Mouse (Mus musculus) spleen, adult 2 months (tissue): ENCODE measurements around the gene Pakap. TPM values are rescaled to one million over a fixed set of nuclear protein-coding genes. Genes with fewer than 3 reads are reported as not detected.

Source experiments
- DNase-seq, 2 experiments: peaks; one replicate each; pipeline versions ENCODE4 v3.0.0 to v3.0.0-alpha.2; 2012 to 2021; ENCODE audit warnings: low spot score in 2 of 2, low read depth in 1 of 2
- H3K27ac ChIP-seq: fragments of 200-500 bp; 2 replicates; pipeline ENCODE4 v1.5.1; 2012; ENCODE audit warnings: low read length, inconsistent platforms; ENCODE audit not compliant: insufficient read depth
- H3K27me3 ChIP-seq: fragments of 200-500 bp; 2 replicates; pipeline ENCODE4 v1.6.1; 2012; ENCODE audit warnings: mild to moderate bottlenecking, moderate library complexity, low read length, inconsistent platforms; ENCODE audit not compliant: control insufficient read depth, insufficient read depth
- H3K36me3 ChIP-seq: fragments of 200-500 bp; 2 replicates; pipeline ENCODE4 v1.6.1; 2012; ENCODE audit warnings: mild to moderate bottlenecking, low read length, inconsistent platforms; ENCODE audit not compliant: control insufficient read depth, insufficient read depth
- H3K4me1 ChIP-seq: fragments of 200-500 bp; 2 replicates; pipeline ENCODE4 v1.6.1; 2011; ENCODE audit warnings: inconsistent platforms; ENCODE audit not compliant: control insufficient read depth, insufficient read depth, insufficient read length
- H3K4me3 ChIP-seq: fragments of 200-500 bp; 2 replicates; pipeline ENCODE4 v1.5.1; 2011; ENCODE audit warnings: mild to moderate bottlenecking, inconsistent platforms; ENCODE audit not compliant: insufficient read depth, insufficient read length; ENCODE audit errors: extremely low read depth
- CTCF ChIP-seq: fragments of 200-500 bp; IDR thresholded peaks from 2 replicates; pipeline ENCODE4 v1.5.1; 2011; ENCODE audit warnings: mild to moderate bottlenecking, inconsistent platforms; ENCODE audit not compliant: insufficient read depth, insufficient read length, insufficient replicate concordance; ENCODE audit errors: extremely low read depth
- POLR2A ChIP-seq: fragments of 200-500 bp; IDR thresholded peaks from 2 replicates; pipeline ENCODE4 v1.6.1; 2011; ENCODE audit warnings: low read depth, low read length, inconsistent platforms
- WGBS: fragments of 180-500 bp; shearing (Covaris S2); methylation state at CpG from one replicate; pipeline ENCODE4 v1.1.7; 2018; 5-methylcytosine and 5-hydroxymethylcytosine counted together
- polyA plus RNA-seq: library from polyadenylated mRNA; depleted of rRNA; stranded (reverse); fragments of >200 nt; gene quantifications from 2 replicates; pipeline ENCODE4 v1.2.3, GENCODE M21; 2012

Gene Pakap
- polyA plus RNA-seq, 1 experiment, result 0.29 TPM

DNA sequence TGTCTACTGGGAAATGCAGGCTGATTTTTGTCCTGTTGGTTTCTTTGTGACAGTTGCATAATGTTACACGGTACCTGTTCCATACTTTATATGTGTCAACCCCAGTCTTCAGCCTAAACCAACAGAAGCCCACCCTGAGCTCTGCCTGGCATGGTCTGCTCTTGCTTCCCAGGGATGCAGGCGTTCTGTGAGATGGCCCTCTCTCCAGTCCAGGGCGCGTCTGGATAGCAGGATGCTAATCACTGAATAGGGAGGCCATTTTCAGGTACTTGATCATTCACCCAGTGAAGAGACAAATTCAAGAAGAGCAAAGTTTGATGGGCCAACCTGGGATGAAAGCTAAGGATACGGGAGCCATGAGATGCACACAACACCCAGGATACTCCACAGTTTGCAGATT lies 311.2 kb downstream of the Pakap start:
- 89% methylated on average over 5 of the region's 5 CpGs for WGBS
- no peaks in the 10 kb centered on the region for H3K36me3 ChIP-seq
- no peak overlapping the region for H3K4me3 ChIP-seq
- DNase-seq, result no peak
- TF ChIP-seq CTCF, result no peak
- no peak for TF ChIP-seq POLR2A
- no peak overlapping the region for H3K27ac ChIP-seq
- peaks cover 11% of the 10 kb centered on the region for H3K4me1 ChIP-seq
- no peaks in the 10 kb centered on the region for H3K27me3 ChIP-seq

DNA sequence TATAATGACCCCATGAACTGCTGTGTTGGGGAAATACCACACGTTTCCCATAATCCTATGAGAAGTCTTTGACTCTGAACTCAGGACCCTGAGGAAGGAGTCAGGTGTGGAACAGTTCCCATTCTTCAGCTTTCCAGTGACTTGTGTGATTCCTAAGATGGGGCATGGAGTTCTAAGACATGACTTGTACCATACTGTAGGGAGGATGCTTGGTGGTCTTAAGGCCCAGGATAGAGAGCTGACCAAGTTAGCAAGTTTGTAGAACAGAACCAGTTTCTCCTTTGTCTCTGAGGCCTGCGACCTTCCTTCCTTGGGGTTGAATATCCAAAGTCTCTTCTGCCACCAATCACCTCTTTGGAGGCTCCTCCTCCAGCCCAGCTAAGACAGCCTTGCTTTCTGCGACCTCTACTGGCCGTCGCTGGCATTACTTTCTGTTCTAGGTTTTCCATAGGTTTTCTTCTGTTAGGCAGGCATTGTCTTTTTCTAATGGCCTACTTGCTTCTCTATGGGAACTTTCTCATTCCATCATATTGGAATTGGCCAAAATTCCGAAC lies 311.9 kb downstream of the Pakap start:
- Histone ChIP-seq H3K27me3 (no peaks in the 10 kb centered on the region), H3K27ac (no peak overlapping the region), H3K4me3 (no peak overlapping the region), H3K36me3 (no peaks in the 10 kb centered on the region), H3K4me1 (peaks cover 14% of the 10 kb centered on the region)
- TF ChIP-seq CTCF (peak; percentile 90; the same call in 1 of the 2 replicates), POLR2A (no peak)
- peak; percentile 52 to 79 for DNase-seq
- WGBS, result 12% methylated on average over 6 of the region's 6 CpGs

DNA sequence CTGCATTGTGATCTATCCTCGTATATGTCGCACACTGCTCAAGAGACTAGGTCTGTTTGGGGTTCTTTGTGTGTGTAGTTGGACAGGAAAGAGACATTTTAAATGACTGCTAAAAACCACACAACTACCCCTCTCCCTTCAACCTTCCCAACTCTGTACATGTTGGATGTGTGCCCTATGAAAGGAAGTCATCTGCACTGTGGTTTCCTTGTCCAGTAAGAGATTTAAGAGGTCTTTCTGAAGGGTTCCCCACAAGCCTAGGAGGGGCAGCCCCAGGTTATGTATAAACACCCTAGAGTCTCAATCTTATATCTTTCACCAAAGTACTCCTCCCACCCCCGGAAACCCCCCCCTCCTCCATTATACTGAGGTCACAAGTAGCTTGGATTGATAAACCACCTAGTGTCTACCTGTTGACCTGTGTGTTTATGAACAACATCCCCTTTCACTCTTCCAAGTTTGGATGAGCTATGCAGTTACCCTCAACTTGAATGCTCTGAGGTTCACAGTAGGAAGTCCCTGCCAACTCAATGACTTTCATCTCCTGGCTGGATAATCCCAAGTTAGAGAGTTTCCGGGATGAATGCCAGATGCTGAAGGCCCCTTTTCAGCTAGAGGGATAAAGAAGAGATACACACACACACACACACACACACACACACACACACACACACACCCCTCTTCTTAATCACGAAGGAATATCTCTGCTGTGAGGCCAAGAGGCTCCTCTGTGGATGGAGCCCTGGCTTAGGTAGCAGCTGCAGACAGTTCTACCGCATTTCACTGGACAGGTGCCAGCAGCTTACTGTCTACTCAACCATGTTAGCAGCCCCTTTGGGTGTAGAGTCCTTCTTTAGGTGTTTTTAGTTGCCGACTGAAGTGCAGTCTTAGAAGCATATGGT lies 315.8 kb downstream of the Pakap start:
- no peak for TF ChIP-seq CTCF
- TF ChIP-seq POLR2A, result no peak
- Histone ChIP-seq H3K27ac (no peak overlapping the region), H3K4me3 (no peak overlapping the region), H3K36me3 (no peaks in the 10 kb centered on the region), H3K27me3 (no peaks in the 10 kb centered on the region), H3K4me1 (peaks cover 15% of the 10 kb centered on the region; the same call in 1 of the 2 replicates)
- no peak for DNase-seq
- 27% methylated on average over 7 of the region's 7 CpGs for WGBS

DNA sequence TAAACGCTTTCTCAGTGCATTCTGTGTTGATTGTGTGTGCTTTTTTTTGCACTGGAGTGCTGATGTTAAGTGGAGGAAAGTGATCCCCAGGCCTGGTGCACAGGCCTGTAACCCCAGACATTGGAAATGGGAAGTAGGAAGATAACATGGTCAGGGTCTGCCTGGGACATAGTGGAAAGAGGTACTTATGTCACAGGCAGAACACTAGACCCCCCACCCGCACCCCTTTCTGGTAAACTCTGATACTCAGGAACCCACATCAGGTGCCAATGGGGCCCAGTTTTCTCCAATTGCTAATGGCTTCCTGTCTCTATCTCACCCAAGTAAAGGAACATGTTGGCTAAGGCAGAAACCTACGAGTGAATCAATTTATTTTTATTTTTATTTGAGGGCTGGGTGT lies 316.5 kb downstream of the Pakap start:
- Histone ChIP-seq H3K4me3 (no peak overlapping the region), H3K27ac (no peak overlapping the region), H3K27me3 (no peaks in the 10 kb centered on the region), H3K4me1 (peaks cover 15% of the 10 kb centered on the region; the same call in 1 of the 2 replicates), H3K36me3 (no peaks in the 10 kb centered on the region)
- WGBS, result 52% methylated on average over 3 of the region's 3 CpGs
- TF ChIP-seq CTCF (no peak), POLR2A (no peak)
- DNase-seq, result no peak

GRCm38 (mm10) chr4:57885186-57885585 lies 317.2 kb downstream of the Pakap start:
- DNase-seq, result no peak
- H3K4me3 ChIP-seq, result no peak overlapping the region
- H3K27me3 ChIP-seq, result no peaks in the 10 kb centered on the region
- no peak overlapping the region for H3K27ac ChIP-seq
- WGBS, result 74% methylated on average over 2 of the region's 2 CpGs
- no peak for TF ChIP-seq POLR2A
- no peaks in the 10 kb centered on the region for H3K36me3 ChIP-seq
- peaks cover 15% of the 10 kb centered on the region; the same call in 1 of the 2 replicates for H3K4me1 ChIP-seq

- H3K27me3 ChIP-seq, result no peaks in the 10 kb centered on the region
- WGBS, result 33% methylated on average over 11 of the region's 11 CpGs
- TF ChIP-seq CTCF (no peak), POLR2A (no peak)
- H3K4me3 ChIP-seq, result no peak overlapping the region
- H3K27ac ChIP-seq, result no peak overlapping the region
- H3K36me3 ChIP-seq, result no peaks in the 10 kb centered on the region
- DNase-seq, result no peak
- H3K4me1 ChIP-seq, result peaks cover 15% of the 10 kb centered on the region; the same call in 1 of the 2 replicates
These were observed 318.3 kb downstream of the Pakap start for GRCm38 (mm10) chr4:57886066-57886887.

GRCm38 (mm10) chr4:57886888-57887230 lies 318.9 kb downstream of the Pakap start:
- 97% methylated on average over 3 of the region's 3 CpGs for WGBS
- Histone ChIP-seq H3K27me3 (no peaks in the 10 kb centered on the region), H3K4me3 (no peak overlapping the region), H3K36me3 (no peaks in the 10 kb centered on the region), H3K27ac (no peak overlapping the region), H3K4me1 (peaks cover 15% of the 10 kb centered on the region; the same call in 1 of the 2 replicates)
- no peak for TF ChIP-seq POLR2A
- TF ChIP-seq CTCF, result no peak
- DNase-seq, result no peak
